In the genomic region with DNA sequence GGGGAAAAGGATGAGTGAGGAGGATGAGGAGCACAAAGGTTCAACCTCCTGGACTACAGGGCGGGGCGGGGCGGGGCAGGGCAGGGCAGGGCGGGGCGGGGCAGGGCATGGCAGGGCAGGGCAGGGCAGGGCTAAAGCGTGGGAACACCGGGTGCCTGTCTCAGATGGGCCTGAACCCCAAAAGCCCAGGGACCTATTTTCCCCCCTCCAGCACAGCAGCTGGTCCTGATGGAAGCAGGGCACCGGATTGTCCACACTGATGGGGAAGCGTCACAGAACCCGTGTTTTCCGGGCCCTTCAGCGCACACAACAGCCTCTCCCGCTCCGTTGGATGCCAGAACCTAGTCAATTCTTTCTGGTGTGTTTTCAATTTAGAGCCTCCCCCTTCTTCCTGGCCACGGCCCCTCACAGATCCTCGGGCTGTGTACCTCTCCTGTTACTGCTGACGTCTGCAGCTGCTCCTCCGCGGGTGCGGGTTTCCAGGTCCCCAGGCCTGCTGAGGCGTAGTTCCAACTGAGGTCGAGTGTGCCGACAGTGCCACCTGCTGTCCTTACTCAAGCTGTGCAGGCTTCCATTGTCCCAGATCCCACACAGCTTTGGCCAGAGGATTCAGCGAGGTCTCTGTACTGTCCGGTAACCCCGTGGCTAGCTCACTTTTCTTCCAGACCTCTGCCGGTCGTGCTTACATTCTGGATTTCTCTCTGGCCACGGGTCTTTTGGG, we compare ENCODE assay signal across 8 mouse cellular contexts. TPM values are rescaled to one million over a fixed set of nuclear protein-coding genes. Genes with fewer than 3 reads are reported as not detected.
DNase-seq lines count a peak whose midpoint lies in the region; ATAC-seq lines count a peak whose summit lies in the region.

No protein-coding gene starts in this region.

- peak overlapping the region; percentile 32 for H3K9ac ChIP-seq in intestine, embryonic 15.5 days

- intact Hi-C loops in left cerebral cortex, postnatal 25 days (cut with DNase I): loop anchor here (2.0 to 5.0 kb wide), 2 partner anchors 132 to 206 kb away; no protein-coding TSS in a partner anchor

- no peaks in the 10 kb centered on the region for H3K27me3 ChIP-seq in intestine, embryonic 15.5 days (replicated peaks)
- H3K27me3 ChIP-seq in midbrain, embryonic 10.5 days (ENCODE audit: low read depth, poor library complexity, severe bottlenecking): peaks cover 27% of the 10 kb centered on the region

- peak; percentile 90 for ATAC-seq in intestine, embryonic 15.5 days
- ATAC-seq in activated CD4-positive, CD25-positive, alpha-beta regulatory T cell, adult 4 months: no peak

- H3K36me3 ChIP-seq in intestine, embryonic 15.5 days: no peaks in the 10 kb centered on the region
- no peaks in the 10 kb centered on the region for H3K36me3 ChIP-seq in midbrain, embryonic 10.5 days

- peak overlapping the region; percentile 66 for H3K4me2 ChIP-seq in intestine, embryonic 15.5 days (replicated peaks)

- peak overlapping the region; percentile 28 for H3K4me3 ChIP-seq in intestine, embryonic 15.5 days (replicated peaks)
- peak overlapping the region; percentile 54 for H3K4me3 ChIP-seq in midbrain, embryonic 10.5 days

- H3K9me3 ChIP-seq in intestine, embryonic 15.5 days: no peaks in the 10 kb centered on the region
- H3K9me3 ChIP-seq in midbrain, embryonic 10.5 days (replicated peaks): no peaks in the 10 kb centered on the region

- WGBS in intestine, embryonic 15.5 days: 13% methylated on average over 29 of the region's 29 CpGs
- WGBS in midbrain, embryonic 10.5 days: 5% methylated on average over 29 of the region's 29 CpGs

- H3K4me1 ChIP-seq in intestine, embryonic 15.5 days (replicated peaks): peaks cover 17% of the 10 kb centered on the region
- peaks cover 79% of the 10 kb centered on the region for H3K4me1 ChIP-seq in midbrain, embryonic 10.5 days

- H3K27ac ChIP-seq in intestine, embryonic 15.5 days: 0 out of 2 replicates have a peak overlapping the region, but pooled peaks have one; percentile 13
- peak overlapping the region; percentile 88 for H3K27ac ChIP-seq in midbrain, embryonic 10.5 days (replicated peaks)

- peak; percentile 80 to 84 for DNase-seq in adrenal gland, adult 18-20 months (ENCODE audit: low spot score in 2 of 2)
- peak; percentile 98 for DNase-seq in embryo, embryonic 10 days (ENCODE audit: low spot score)
- peak; percentile 84 for DNase-seq in gastrocnemius, postnatal 25 days
- peak; percentile 88 to 94 for DNase-seq in left cerebral cortex, postnatal 25 days (ENCODE audit: low spot score in 2 of 2)
- peak; percentile 92 for DNase-seq in midbrain, embryonic 10.5 days (ENCODE audit: low spot score)
- peak; percentile 84 for DNase-seq in right cerebral cortex, postnatal 4 days

RNA-seq across cellular contexts. Expression of gene Apol7a, which starts 40.4 kb away (rescaled TPM):
- total RNA-seq in adrenal gland, adult 18-20 months (2021): under 1 TPM in 1 of 2 experiments, not detected in 1; 0.22 TPM
- under 1 TPM; 0.31 to 0.46 TPM for total RNA-seq in gastrocnemius, postnatal 25 days (2021)
- polyA plus RNA-seq in intestine, embryonic 15.5 days (2015; fragmentation: Nextera tagmentation; extraction: Ambion mirVana): 7.8 TPM in 2 replicates
- under 1 TPM in 1 of 2 experiments, not detected in 1; 0.50 TPM for total RNA-seq in left cerebral cortex, postnatal 25 days (2021)
- not detected in 2 replicates for polyA plus RNA-seq in midbrain, embryonic 10.5 days (2016; fragmentation: Nextera tagmentation; extraction: Ambion mirVana)
- polyA plus RNA-seq in activated CD4-positive, CD25-positive, alpha-beta regulatory T cell, adult 4 months (2017; shearing (Covaris generic)): not detected

RNA-seq across cellular contexts. Expression of gene Rbfox2, which starts 51.7 kb away (rescaled TPM):
- total RNA-seq in adrenal gland, adult 18-20 months (2021): 10 to 100 TPM; 41.0 to 48.5 TPM
- total RNA-seq in gastrocnemius, postnatal 25 days (2021): 10 to 100 TPM; 63.8 to 81.0 TPM
- polyA plus RNA-seq in intestine, embryonic 15.5 days (2015; fragmentation: Nextera tagmentation; extraction: Ambion mirVana): 42.6 and 44.8 TPM in 2 replicates
- total RNA-seq in left cerebral cortex, postnatal 25 days (2021): 100 to 1,000 TPM; 244 to 265 TPM
- polyA plus RNA-seq in midbrain, embryonic 10.5 days (2016; fragmentation: Nextera tagmentation; extraction: Ambion mirVana): 35.7 and 59.4 TPM in 2 replicates
- under 1 TPM in 1 of 2 experiments, not detected in 1; 0.05 TPM for polyA plus RNA-seq in activated CD4-positive, CD25-positive, alpha-beta regulatory T cell, adult 4 months (2017; shearing (Covaris generic))

RNA-seq across cellular contexts. Expression of gene Apol9a, which starts 52.5 kb away (rescaled TPM):
- total RNA-seq in adrenal gland, adult 18-20 months (2021): 1 to 10 TPM in 1 of 2 experiments, under 1 TPM in 1; 0.70 to 2.2 TPM
- total RNA-seq in gastrocnemius, postnatal 25 days (2021): not detected
- 0.39 and 0.40 TPM in 2 replicates for polyA plus RNA-seq in intestine, embryonic 15.5 days (2015; fragmentation: Nextera tagmentation; extraction: Ambion mirVana)
- not detected for total RNA-seq in left cerebral cortex, postnatal 25 days (2021)
- 0.05 TPM in 1 of 2 replicates, not detected in the other for polyA plus RNA-seq in midbrain, embryonic 10.5 days (2016; fragmentation: Nextera tagmentation; extraction: Ambion mirVana)
- 10 to 100 TPM; 11.5 to 12.7 TPM for polyA plus RNA-seq in activated CD4-positive, CD25-positive, alpha-beta regulatory T cell, adult 4 months (2017; shearing (Covaris generic))
